Mouse (Mus musculus) liver, embryonic 11.5 days (tissue): ENCODE data around the gene Gm3952. TPM values are rescaled to one million over a fixed set of nuclear protein-coding genes. Genes with fewer than 3 reads are reported as not detected.
A peak's percentile ranks its signal among the peaks of the same experiment; 100 is the strongest.

ENCODE experiments used
- ATAC-seq: fragments of 200-750 bp; cut with Nextera tagmentation; replicated peaks from 2 replicates; pipeline ENCODE4 v1.8.0; 2017; ENCODE audit warnings: moderate number of reproducible peaks, mild to moderate bottlenecking, moderate TSS enrichment, moderate library complexity; ENCODE audit not compliant: low FRiP score
- DNase-seq: peaks from one replicate; pipeline ENCODE4 v3.0.0-alpha.2; 2017; ENCODE audit warnings: low spot score
- H3K27ac ChIP-seq: fragments of 300-500 bp; sonication (generic); 2 replicates; pipeline ENCODE4 v1.5.1; 2014; ENCODE audit warnings: mild to moderate bottlenecking, low read depth, low read length, control low read depth
- H3K27me3 ChIP-seq: fragments of 300-500 bp; sonication (generic); replicated peaks from 2 replicates; pipeline ENCODE4 v1.6.1; 2014; ENCODE audit warnings: low read length, mixed read lengths; ENCODE audit not compliant: control insufficient read depth, insufficient read depth
- H3K36me3 ChIP-seq: fragments of 300-500 bp; sonication (generic); 2 replicates; pipeline ENCODE4 v1.6.1; 2014; ENCODE audit warnings: mild to moderate bottlenecking, low read length, moderate library complexity, mixed read lengths; ENCODE audit not compliant: control insufficient read depth, insufficient read depth
- H3K4me1 ChIP-seq: fragments of 300-500 bp; sonication (generic); replicated peaks from 2 replicates; pipeline ENCODE4 v1.6.1; 2014; ENCODE audit warnings: low read length, mixed read lengths; ENCODE audit not compliant: control insufficient read depth, insufficient read depth
- H3K4me2 ChIP-seq: fragments of 300-500 bp; sonication (generic); 2 replicates; pipeline ENCODE4 v1.6.1; 2014; ENCODE audit warnings: mild to moderate bottlenecking, control low read depth, moderate library complexity
- H3K4me3 ChIP-seq: fragments of 300-500 bp; sonication (generic); 2 replicates; pipeline ENCODE4 v1.5.1; 2014; ENCODE audit warnings: low read depth, low read length, control low read depth
- H3K9ac ChIP-seq: fragments of 300-500 bp; sonication (generic); 2 replicates; pipeline ENCODE4 v1.6.1; 2014; ENCODE audit warnings: low read depth, low read length, control low read depth
- H3K9me3 ChIP-seq: fragments of 300-500 bp; sonication (generic); 2 replicates; pipeline ENCODE4 v1.6.1; 2016; ENCODE audit warnings: low read length, inconsistent platforms, mixed read lengths; ENCODE audit not compliant: control insufficient read depth
- WGBS: fragments of 180-500 bp; shearing (Covaris S2); extraction: QIAGEN DNeasy Blood & Tissue Kit; methylation state at CpG from one replicate; pipeline ENCODE4 v1.1.7; 2014; 5-methylcytosine and 5-hydroxymethylcytosine counted together
- polyA plus RNA-seq: library from polyadenylated mRNA; unstranded; fragments of >200 nt; fragmentation: Nextera tagmentation; extraction: Ambion mirVana; gene quantifications from 2 replicates; pipeline ENCODE4 v1.2.1, GENCODE M21; 2014

The Gm3952 gene
- not detected in 2 replicates for polyA plus RNA-seq

DNA sequence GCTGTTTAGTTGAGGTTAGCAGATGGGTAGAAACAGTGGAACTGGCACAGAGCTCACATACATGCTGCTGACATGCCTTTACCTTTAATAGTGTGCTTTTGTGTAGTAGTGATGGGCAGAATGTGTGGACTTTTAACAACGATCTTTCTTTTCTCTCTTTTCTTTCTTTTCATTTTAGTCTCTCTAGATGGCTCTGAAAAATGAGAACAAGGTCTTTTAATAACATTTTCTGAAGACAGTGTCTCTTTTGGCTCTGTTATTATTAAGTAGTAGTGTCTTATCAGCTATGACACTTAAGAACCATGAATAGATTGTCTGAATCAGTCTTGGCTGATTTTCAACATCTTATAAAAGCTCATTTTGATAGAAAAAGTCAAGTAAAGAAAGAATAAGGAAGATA, at the start of gene Gm3952:
TSS of gene Gm3952 (minus strand) at position 101 of the 400 bp plus-strand sequence.
- no peak within 1 kb of the TSS for H3K27ac ChIP-seq
- H3K4me3 ChIP-seq = no peak within 1 kb of the TSS
- ATAC-seq = no peak
- WGBS = 65% methylated on average over 1 of the region's 1 CpGs
- H3K4me1 ChIP-seq = no peaks in the 10 kb centered on the region
- H3K4me2 ChIP-seq = no peak within 1 kb of the TSS
- no peaks in the 10 kb centered on the region for H3K36me3 ChIP-seq
- no peaks in the 10 kb centered on the region for H3K9me3 ChIP-seq
- DNase-seq = no peak
- no peaks in the 10 kb centered on the region for H3K27me3 ChIP-seq
- H3K9ac ChIP-seq = no peak within 1 kb of the TSS

DNA sequence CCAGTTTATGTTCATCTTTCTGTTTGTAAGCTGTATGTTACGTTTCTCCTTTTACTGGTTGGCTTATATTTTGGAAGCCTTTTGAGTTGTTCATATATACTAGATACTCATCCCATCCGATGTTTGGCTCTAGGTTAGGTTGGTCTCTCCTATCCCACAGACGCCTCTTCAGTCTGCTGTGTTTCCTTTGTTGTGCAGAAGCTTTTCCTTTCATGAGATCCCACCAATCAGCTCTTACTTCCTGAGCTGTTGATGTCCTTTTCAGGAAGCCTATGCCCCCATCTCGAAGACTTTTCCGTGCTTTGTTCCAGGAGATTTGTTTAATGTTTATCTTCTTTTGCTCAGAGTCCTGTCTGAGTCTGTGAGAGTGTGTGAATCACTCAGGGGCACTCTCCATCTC, 45.3 kb upstream of the Gm3952 start:
- no peaks in the 10 kb centered on the region for H3K27me3 ChIP-seq
- no peak overlapping the region for H3K4me2 ChIP-seq
- H3K27ac ChIP-seq = no peak overlapping the region
- no peaks in the 10 kb centered on the region for H3K4me1 ChIP-seq
- 38% methylated on average over 5 of the region's 5 CpGs for WGBS
- DNase-seq = no peak
- no peak overlapping the region for H3K4me3 ChIP-seq
- ATAC-seq = 0 out of 2 replicates have a peak, but pooled peaks have one; percentile 29
- no peak overlapping the region for H3K9ac ChIP-seq
- no peaks in the 10 kb centered on the region for H3K36me3 ChIP-seq
- H3K9me3 ChIP-seq = no peaks in the 10 kb centered on the region

DNA sequence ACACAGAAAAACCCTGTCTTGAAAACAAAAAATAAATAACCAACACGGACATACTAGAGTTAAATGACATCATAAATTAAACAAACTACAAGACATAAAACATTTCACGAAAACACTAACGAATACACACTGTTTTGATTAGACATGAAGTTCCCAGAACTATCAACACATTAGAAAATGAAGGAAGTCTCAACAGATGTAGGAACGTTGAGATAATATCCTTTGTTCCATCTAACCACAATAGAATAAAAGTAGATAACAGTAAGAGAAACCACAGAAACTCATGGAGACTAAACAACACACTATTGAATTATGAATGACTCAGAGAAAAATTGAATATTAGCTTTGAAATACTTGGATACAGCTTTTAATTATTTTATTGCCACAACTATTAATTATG, 14.0 kb upstream of the Gm3952 start:
- WGBS = 71% methylated on average over 4 of the region's 4 CpGs
- H3K27me3 ChIP-seq = no peaks in the 10 kb centered on the region
- no peaks in the 10 kb centered on the region for H3K36me3 ChIP-seq
- DNase-seq (no peak), ATAC-seq (no peak)
- no peak overlapping the region for H3K4me3 ChIP-seq
- H3K9me3 ChIP-seq = no peaks in the 10 kb centered on the region
- H3K4me2 ChIP-seq = no peak overlapping the region
- H3K4me1 ChIP-seq = no peaks in the 10 kb centered on the region
- no peak overlapping the region for H3K9ac ChIP-seq
- no peak overlapping the region for H3K27ac ChIP-seq

DNA sequence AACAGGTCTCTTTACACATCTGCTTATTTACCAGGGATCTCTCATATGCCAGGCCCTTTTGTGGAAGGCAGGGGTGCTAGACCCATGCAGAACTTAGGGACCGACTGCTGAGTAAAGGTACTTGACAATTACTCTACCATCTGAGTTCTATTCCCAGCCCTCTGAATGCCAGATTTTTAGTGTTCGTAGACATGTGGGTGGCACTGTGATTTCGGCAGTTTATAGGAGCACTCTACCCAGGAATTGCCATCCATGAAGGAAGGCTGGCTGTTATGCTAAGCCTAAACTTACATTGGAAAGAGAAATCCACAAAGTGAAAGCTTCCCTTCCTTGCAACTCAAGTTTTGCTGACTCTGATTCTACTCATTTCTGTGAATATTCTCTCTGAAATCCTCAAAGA, 62.8 kb downstream of the Gm3952 start:
- ATAC-seq = no peak
- WGBS = 95% methylated on average over 3 of the region's 3 CpGs
- H3K4me1 ChIP-seq = no peaks in the 10 kb centered on the region
- peaks cover 27% of the 10 kb centered on the region for H3K36me3 ChIP-seq
- H3K4me3 ChIP-seq = no peak overlapping the region
- no peaks in the 10 kb centered on the region for H3K27me3 ChIP-seq
- no peak for DNase-seq
- H3K9me3 ChIP-seq = no peaks in the 10 kb centered on the region
- no peak overlapping the region for H3K9ac ChIP-seq
- H3K4me2 ChIP-seq = no peak overlapping the region
- no peak overlapping the region for H3K27ac ChIP-seq

DNA sequence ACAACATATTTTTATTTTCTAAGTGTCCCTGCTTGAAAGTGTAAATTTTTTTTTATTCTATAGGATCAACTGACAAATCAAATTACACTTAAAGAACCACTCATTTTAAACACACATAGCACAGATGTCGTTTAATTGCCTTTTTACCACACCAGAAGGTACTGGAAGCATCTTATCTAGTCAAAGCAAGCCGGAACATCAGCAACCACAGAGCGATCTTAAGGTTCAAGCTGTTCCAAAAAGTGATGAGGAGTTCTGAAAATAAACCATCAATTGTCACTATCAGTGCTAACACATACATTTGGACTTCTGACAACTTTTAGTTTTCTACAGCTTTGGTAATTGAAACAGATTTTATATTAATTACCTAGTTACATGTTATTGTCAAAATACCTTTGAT, 64.4 kb downstream of the Gm3952 start:
- Histone ChIP-seq H3K27ac (no peak overlapping the region), H3K4me2 (no peak overlapping the region), H3K4me1 (no peaks in the 10 kb centered on the region), H3K36me3 (peaks cover 27% of the 10 kb centered on the region), H3K27me3 (no peaks in the 10 kb centered on the region), H3K9ac (no peak overlapping the region), H3K9me3 (no peaks in the 10 kb centered on the region), H3K4me3 (no peak overlapping the region)
- 76% methylated on average over 3 of the region's 3 CpGs for WGBS
- DNase-seq = no peak
- ATAC-seq = no peak

DNA sequence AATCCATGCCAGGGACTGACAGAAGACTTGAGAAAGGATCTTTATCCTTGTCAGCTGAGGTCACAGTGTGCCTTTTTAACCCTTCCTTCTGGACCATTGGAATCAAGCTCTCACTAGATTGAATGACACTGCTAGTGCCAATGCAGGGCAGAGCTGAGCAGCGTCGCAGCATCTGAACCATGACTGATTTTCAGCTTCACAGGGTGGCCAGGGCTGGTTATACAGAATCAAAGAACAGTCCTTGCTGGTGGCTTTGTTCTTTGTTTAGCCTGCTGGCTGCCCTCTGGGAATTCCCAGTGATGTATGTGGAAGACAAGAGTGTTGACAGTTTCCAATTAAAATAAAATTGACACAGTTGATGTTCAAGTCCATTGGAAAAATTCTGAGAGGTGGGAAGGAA, 66.2 kb downstream of the Gm3952 start:
- peaks cover 20% of the 10 kb centered on the region for H3K36me3 ChIP-seq
- no peak for ATAC-seq
- 95% methylated on average over 2 of the region's 2 CpGs for WGBS

DNA sequence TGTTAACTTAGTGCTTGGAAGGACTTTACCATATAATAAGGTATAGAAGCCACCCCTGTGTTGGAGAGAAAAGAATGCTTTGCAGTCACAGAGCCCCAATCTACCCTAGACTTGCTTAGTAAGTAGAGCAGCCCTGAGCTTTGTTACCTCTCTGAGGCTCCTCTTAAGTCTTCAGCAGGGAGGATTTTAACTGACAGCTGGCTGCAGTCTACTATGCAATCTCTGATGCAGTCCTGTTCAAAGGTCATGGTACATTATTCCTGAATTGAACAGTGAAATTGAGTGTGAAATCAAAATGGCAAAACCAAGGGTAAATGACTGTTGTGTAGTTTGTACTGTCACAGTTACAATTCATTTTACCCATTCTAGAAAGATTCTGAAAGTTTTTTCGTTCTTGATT, 71.3 kb downstream of the Gm3952 start:
- Histone ChIP-seq H3K36me3 (peaks cover 28% of the 10 kb centered on the region), H3K27ac (no peak overlapping the region), H3K4me1 (no peaks in the 10 kb centered on the region), H3K27me3 (no peaks in the 10 kb centered on the region), H3K4me2 (no peak overlapping the region), H3K9ac (no peak overlapping the region), H3K9me3 (no peaks in the 10 kb centered on the region), H3K4me3 (no peak overlapping the region)
- 100% methylated on average over 1 of the region's 1 CpGs for WGBS
- ATAC-seq = no peak
- DNase-seq = no peak

More for the DNA sequence above, 66.2 kb downstream of the Gm3952 start:
- Histone ChIP-seq H3K9me3 (no peaks in the 10 kb centered on the region), H3K4me3 (no peak overlapping the region), H3K27me3 (no peaks in the 10 kb centered on the region), H3K4me1 (no peaks in the 10 kb centered on the region), H3K9ac (no peak overlapping the region), H3K4me2 (no peak overlapping the region), H3K27ac (no peak overlapping the region)
- no peak for DNase-seq

DNA sequence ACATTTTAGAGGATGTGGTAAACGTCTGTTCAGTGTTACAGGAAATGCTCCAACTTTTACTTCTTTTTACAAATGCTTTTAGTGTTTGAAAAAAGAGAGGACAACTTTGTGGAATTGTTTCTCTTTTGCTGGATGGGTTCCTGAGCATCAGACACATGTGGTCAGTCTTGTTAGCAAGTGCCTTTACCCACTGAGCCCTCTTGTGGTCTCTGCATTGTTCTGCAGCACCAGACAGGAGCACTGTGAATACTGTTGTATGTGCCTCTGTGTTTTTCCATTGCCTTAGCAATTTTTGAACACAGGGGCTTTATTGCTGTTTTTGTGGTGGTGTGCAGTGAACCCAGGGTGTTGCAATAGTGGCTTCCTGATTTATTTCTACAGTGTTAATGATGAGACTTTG, 73.7 kb downstream of the Gm3952 start:
- H3K4me3 ChIP-seq = no peak overlapping the region
- H3K36me3 ChIP-seq = peaks cover 36% of the 10 kb centered on the region
- DNase-seq = no peak
- no peaks in the 10 kb centered on the region for H3K9me3 ChIP-seq
- H3K9ac ChIP-seq = no peak overlapping the region
- 59% methylated on average over 1 of the region's 1 CpGs for WGBS
- H3K4me1 ChIP-seq = no peaks in the 10 kb centered on the region
- H3K27ac ChIP-seq = no peak overlapping the region
- no peaks in the 10 kb centered on the region for H3K27me3 ChIP-seq
- no peak for ATAC-seq
- no peak overlapping the region for H3K4me2 ChIP-seq

DNA sequence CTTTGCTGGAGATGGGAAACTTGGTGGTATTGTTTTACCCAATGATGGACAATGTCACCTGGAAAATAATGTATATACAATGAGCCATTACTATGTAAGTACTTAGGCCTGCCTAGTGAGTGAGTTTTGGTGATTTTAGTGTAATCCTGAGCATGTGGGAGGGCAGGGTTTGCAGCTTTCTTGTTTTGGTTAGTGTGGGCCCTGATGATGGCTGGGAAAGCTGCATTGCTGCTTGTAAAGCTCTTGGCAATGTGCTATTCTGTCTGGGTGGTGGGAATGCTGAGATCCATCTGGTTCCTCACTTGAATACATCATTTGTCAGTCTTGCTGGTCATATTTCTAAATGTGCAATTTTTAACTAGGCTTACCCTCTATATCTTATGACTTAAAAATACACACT, 82.3 kb downstream of the Gm3952 start:
- no peaks in the 10 kb centered on the region for H3K4me1 ChIP-seq
- ATAC-seq (no peak), DNase-seq (no peak)
- H3K9ac ChIP-seq = no peak overlapping the region
- no peak overlapping the region for H3K4me2 ChIP-seq
- H3K27me3 ChIP-seq = no peaks in the 10 kb centered on the region
- peaks cover 45% of the 10 kb centered on the region for H3K36me3 ChIP-seq
- H3K9me3 ChIP-seq = no peaks in the 10 kb centered on the region
- no peak overlapping the region for H3K4me3 ChIP-seq
- H3K27ac ChIP-seq = no peak overlapping the region
